Mouse (Mus musculus) embryonic facial prominence, embryonic 14.5 days (tissue): ENCODE data around the gene Rasd1. TPM values are rescaled to one million over a fixed set of nuclear protein-coding genes. Genes with fewer than 3 reads are reported as not detected.

Experiments
- polyA plus RNA-seq: library from polyadenylated mRNA; unstranded; fragments of >200 nt; fragmentation: Nextera tagmentation; extraction: Ambion mirVana; gene quantifications from 2 replicates; pipeline ENCODE4 v1.2.1, GENCODE M21; 2014

The Rasd1 gene
- polyA plus RNA-seq, 1 experiment from 2014 or later = 1.6 TPM

Other genes starting within 250 kb of the Rasd1 start
- gene Pld6, start 177.3 kb downstream of the Rasd1 start, polyA plus RNA-seq = 0.96 and 1.3 TPM in 2 replicates
- gene Flcn, start 154.9 kb downstream of the Rasd1 start, polyA plus RNA-seq = 31.0 and 32.2 TPM in 2 replicates
- gene Nt5m, start 125.5 kb downstream of the Rasd1 start, polyA plus RNA-seq = 34.6 and 37.5 TPM in 2 replicates
- 180 and 198 TPM in 2 replicates for gene Cops3, start 125.1 kb downstream of the Rasd1 start, polyA plus RNA-seq
- 33.3 and 37.8 TPM in 2 replicates for gene Med9, start 16.7 kb downstream of the Rasd1 start, polyA plus RNA-seq
- 8.0 and 9.2 TPM in 2 replicates for gene Pemt, start 81.5 kb upstream of the Rasd1 start, polyA plus RNA-seq
- 23.9 and 27.6 TPM in 2 replicates for gene Rai1, start 140.1 kb upstream of the Rasd1 start, polyA plus RNA-seq